Mouse (Mus musculus): ENCODE measurements at regions not wholly inside any gene's neighbourhood (a gene's known extent, or its start where the extent isn't known, plus 50 kb on each side); places are given as distances from the start of the nearest gene placed in this dataset.
A peak's percentile ranks its signal among the peaks of the same experiment; 100 is the strongest.

GRCm38 (mm10) chr13:51918108-51918507 lies 71.6 kb downstream of the Gadd45g start:
- Histone ChIP-seq H3K4me3 (no peak overlapping the region), H3K36me3 (replicated peaks) (no peaks in the 10 kb centered on the region), H3K9me3 (no peaks in the 10 kb centered on the region), H3K27me3 (replicated peaks; ENCODE audit: low read depth, poor library complexity, severe bottlenecking) (peaks cover 97% of the 10 kb centered on the region), H3K4me1 (peaks cover 63% of the 10 kb centered on the region), H3K27ac (replicated peaks) (peak overlapping the region; percentile 82)
- no peak for DNase-seq (ENCODE audit: low spot score)
- WGBS: 45% methylated on average over 8 of the region's 8 CpGs

GRCm38 (mm10) chr13:51918781-51919170 lies 72.3 kb downstream of the Gadd45g start:
- H3K4me3 ChIP-seq: no peak overlapping the region; the same call in 1 of the 2 replicates
- peak; percentile 57 for DNase-seq (ENCODE audit: low spot score)
- H3K4me1 ChIP-seq: peaks cover 66% of the 10 kb centered on the region
- H3K9me3 ChIP-seq: no peaks in the 10 kb centered on the region
- peak overlapping the region; percentile 82 for H3K27ac ChIP-seq (replicated peaks)
- H3K27me3 ChIP-seq (replicated peaks; ENCODE audit: low read depth, poor library complexity, severe bottlenecking): peaks cover 97% of the 10 kb centered on the region
- no peaks in the 10 kb centered on the region for H3K36me3 ChIP-seq (replicated peaks)
- whole genome bisulfite sequencing: 5% methylated on average over 10 of the region's 10 CpGs

- Histone ChIP-seq H3K27me3 (replicated peaks; ENCODE audit: low read depth, poor library complexity, severe bottlenecking) (peaks cover 97% of the 10 kb centered on the region), H3K27ac (replicated peaks) (peak overlapping the region; percentile 82), H3K9me3 (no peaks in the 10 kb centered on the region), H3K4me1 (peaks cover 69% of the 10 kb centered on the region), H3K4me3 (peak overlapping the region; percentile 13; the same call in 1 of the 2 replicates), H3K36me3 (replicated peaks) (no peaks in the 10 kb centered on the region)
- DNase-seq (ENCODE audit: low spot score): peak; percentile 50
- WGBS: 4% methylated on average over 14 of the region's 14 CpGs
Observed at GRCm38 (mm10) chr13:51919171-51919793, 72.8 kb downstream of the Gadd45g start.

GRCm38 (mm10) chr13:51919937-51920336 lies 73.5 kb downstream of the Gadd45g start:
- no peaks in the 10 kb centered on the region for H3K9me3 ChIP-seq
- peak overlapping the region; percentile 82 for H3K27ac ChIP-seq (replicated peaks)
- WGBS: 14% methylated on average over 3 of the region's 3 CpGs
- H3K4me1 ChIP-seq: peaks cover 71% of the 10 kb centered on the region
- H3K36me3 ChIP-seq (replicated peaks): no peaks in the 10 kb centered on the region
- no peak for DNase-seq (ENCODE audit: low spot score)
- H3K27me3 ChIP-seq (replicated peaks; ENCODE audit: low read depth, poor library complexity, severe bottlenecking): peaks cover 95% of the 10 kb centered on the region
- peak overlapping the region; percentile 28; the same call in 1 of the 2 replicates for H3K4me3 ChIP-seq

- WGBS: 2% methylated on average over 15 of the region's 15 CpGs
- Histone ChIP-seq H3K27me3 (replicated peaks; ENCODE audit: low read depth, poor library complexity, severe bottlenecking) (peaks cover 95% of the 10 kb centered on the region), H3K4me3 (peak overlapping the region; percentile 30)
Observed at GRCm38 (mm10) chr13:51920511-51921351, 74.3 kb downstream of the Gadd45g start.

GRCm38 (mm10) chr13:51921550-51921949 lies 75.1 kb downstream of the Gadd45g start:
- WGBS: 24% methylated on average over 5 of the region's 5 CpGs
- Histone ChIP-seq H3K4me1 (peaks cover 67% of the 10 kb centered on the region), H3K27me3 (replicated peaks; ENCODE audit: low read depth, poor library complexity, severe bottlenecking) (peaks cover 95% of the 10 kb centered on the region), H3K9me3 (no peaks in the 10 kb centered on the region), H3K36me3 (replicated peaks) (no peaks in the 10 kb centered on the region), H3K27ac (replicated peaks) (peak overlapping the region; percentile 82), H3K4me3 (peak overlapping the region; percentile 30)
- DNase-seq (ENCODE audit: low spot score): no peak

More at GRCm38 (mm10) chr13:51920511-51921351, 74.3 kb downstream of the Gadd45g start:
- peak; percentile 86 for DNase-seq (ENCODE audit: low spot score)
- Histone ChIP-seq H3K36me3 (replicated peaks) (no peaks in the 10 kb centered on the region), H3K4me1 (peaks cover 71% of the 10 kb centered on the region), H3K27ac (replicated peaks) (peak overlapping the region; percentile 82), H3K9me3 (no peaks in the 10 kb centered on the region)

GRCm38 (mm10) chr13:51926764-51927163 lies 80.3 kb downstream of the Gadd45g start:
- peaks cover 93% of the 10 kb centered on the region for H3K27me3 ChIP-seq (replicated peaks; ENCODE audit: low read depth, poor library complexity, severe bottlenecking)
- H3K4me3 ChIP-seq: no peak overlapping the region
- WGBS: 55% methylated on average over 10 of the region's 10 CpGs
- H3K9me3 ChIP-seq: no peaks in the 10 kb centered on the region
- peaks cover 28% of the 10 kb centered on the region for H3K4me1 ChIP-seq
- no peaks in the 10 kb centered on the region for H3K36me3 ChIP-seq (replicated peaks)
- no peak overlapping the region; the same call in 1 of the 2 replicates for H3K27ac ChIP-seq (replicated peaks)
- DNase-seq (ENCODE audit: low spot score): no peak

- WGBS: 65% methylated on average over 2 of the region's 2 CpGs
- DNase-seq (ENCODE audit: low spot score): no peak
- H3K27me3 ChIP-seq (replicated peaks; ENCODE audit: low read depth, poor library complexity, severe bottlenecking): peaks cover 69% of the 10 kb centered on the region
Observed at GRCm38 (mm10) chr13:51929730-51930129, 83.3 kb downstream of the Gadd45g start.

GRCm38 (mm10) chr13:51930301-51930747 lies 83.8 kb downstream of the Gadd45g start:
- DNase-seq (ENCODE audit: low spot score): no peak
- Histone ChIP-seq H3K4me1 (peaks cover 16% of the 10 kb centered on the region), H3K27ac (replicated peaks) (no peak overlapping the region), H3K9me3 (no peaks in the 10 kb centered on the region), H3K36me3 (replicated peaks) (no peaks in the 10 kb centered on the region), H3K27me3 (replicated peaks; ENCODE audit: low read depth, poor library complexity, severe bottlenecking) (peaks cover 64% of the 10 kb centered on the region), H3K4me3 (no peak overlapping the region)
- 50% methylated on average over 6 of the region's 6 CpGs for WGBS

More at GRCm38 (mm10) chr13:51929730-51930129, 83.3 kb downstream of the Gadd45g start:
- Histone ChIP-seq H3K9me3 (no peaks in the 10 kb centered on the region), H3K36me3 (replicated peaks) (no peaks in the 10 kb centered on the region), H3K27ac (replicated peaks) (no peak overlapping the region), H3K4me1 (peaks cover 16% of the 10 kb centered on the region), H3K4me3 (no peak overlapping the region)

GRCm38 (mm10) chr13:51930931-51931330 lies 84.5 kb downstream of the Gadd45g start:
- H3K4me3 ChIP-seq: no peak overlapping the region
- peaks cover 58% of the 10 kb centered on the region for H3K27me3 ChIP-seq (replicated peaks; ENCODE audit: low read depth, poor library complexity, severe bottlenecking)
- no peak overlapping the region for H3K27ac ChIP-seq (replicated peaks)
- WGBS: 86% methylated on average over 3 of the region's 3 CpGs
- H3K36me3 ChIP-seq (replicated peaks): no peaks in the 10 kb centered on the region
- H3K9me3 ChIP-seq: no peaks in the 10 kb centered on the region
- H3K4me1 ChIP-seq: peaks cover 16% of the 10 kb centered on the region
- no peak for DNase-seq (ENCODE audit: low spot score)

- no peaks in the 10 kb centered on the region for H3K36me3 ChIP-seq (replicated peaks)
- no peaks in the 10 kb centered on the region for H3K9me3 ChIP-seq
- H3K4me3 ChIP-seq: no peak overlapping the region
- H3K27me3 ChIP-seq (replicated peaks; ENCODE audit: low read depth, poor library complexity, severe bottlenecking): peaks cover 14% of the 10 kb centered on the region
- peaks cover 9% of the 10 kb centered on the region for H3K4me1 ChIP-seq
- H3K27ac ChIP-seq (replicated peaks): no peak overlapping the region
- no peak for DNase-seq (ENCODE audit: low spot score)
- 82% methylated on average over 10 of the region's 10 CpGs for WGBS
Observed at GRCm38 (mm10) chr13:51935827-51936226, 89.3 kb downstream of the Gadd45g start.

GRCm38 (mm10) chr13:51936441-51936840 lies 90.0 kb downstream of the Gadd45g start:
- WGBS: 84% methylated on average over 5 of the region's 5 CpGs
- H3K4me1 ChIP-seq: peaks cover 9% of the 10 kb centered on the region
- no peak for DNase-seq (ENCODE audit: low spot score)
- H3K36me3 ChIP-seq (replicated peaks): no peaks in the 10 kb centered on the region
- H3K27me3 ChIP-seq (replicated peaks; ENCODE audit: low read depth, poor library complexity, severe bottlenecking): peaks cover 8% of the 10 kb centered on the region
- H3K9me3 ChIP-seq: no peaks in the 10 kb centered on the region
- no peak overlapping the region for H3K4me3 ChIP-seq
- H3K27ac ChIP-seq (replicated peaks): no peak overlapping the region
